Mouse (Mus musculus) small intestine, adult 2 months (tissue): ENCODE data around the gene Gmnc.

Experiments used
- CTCF ChIP-seq: fragments of 200-500 bp; IDR thresholded peaks from 2 replicates; pipeline ENCODE4 v1.5.1; 2012; ENCODE audit warnings: low read depth, mild to moderate bottlenecking, control low read depth, inconsistent platforms, low read length, moderate library complexity, mixed read lengths; ENCODE audit not compliant: insufficient replicate concordance, insufficient read length; ENCODE audit errors: extremely low read depth
- POLR2A ChIP-seq: fragments of 200-500 bp; IDR thresholded peaks from 2 replicates; pipeline ENCODE4 v1.6.1; 2012; ENCODE audit warnings: low read depth, mild to moderate bottlenecking, control low read depth, inconsistent platforms, low read length, moderate library complexity

- TF ChIP-seq POLR2A (no peak), CTCF (no peak)
Observed at GRCm38 (mm10) chr16:26967967-26968366, 23.5 kb downstream of the Gmnc start.
